Mouse (Mus musculus) liver, embryonic 14.5 days (tissue): Measurements from ENCODE around the gene Ndufs5.

ENCODE experiments used
- CTCF ChIP-seq: IDR thresholded peaks from 2 replicates; pipeline ENCODE4 v1.5.1; 2016; ENCODE audit warnings: antibody characterized with exemption, low read depth, control low read depth
- EP300 ChIP-seq: IDR thresholded peaks from 2 replicates; pipeline ENCODE4 v1.6.1; 2016; ENCODE audit warnings: antibody characterized with exemption, low read depth

DNA sequence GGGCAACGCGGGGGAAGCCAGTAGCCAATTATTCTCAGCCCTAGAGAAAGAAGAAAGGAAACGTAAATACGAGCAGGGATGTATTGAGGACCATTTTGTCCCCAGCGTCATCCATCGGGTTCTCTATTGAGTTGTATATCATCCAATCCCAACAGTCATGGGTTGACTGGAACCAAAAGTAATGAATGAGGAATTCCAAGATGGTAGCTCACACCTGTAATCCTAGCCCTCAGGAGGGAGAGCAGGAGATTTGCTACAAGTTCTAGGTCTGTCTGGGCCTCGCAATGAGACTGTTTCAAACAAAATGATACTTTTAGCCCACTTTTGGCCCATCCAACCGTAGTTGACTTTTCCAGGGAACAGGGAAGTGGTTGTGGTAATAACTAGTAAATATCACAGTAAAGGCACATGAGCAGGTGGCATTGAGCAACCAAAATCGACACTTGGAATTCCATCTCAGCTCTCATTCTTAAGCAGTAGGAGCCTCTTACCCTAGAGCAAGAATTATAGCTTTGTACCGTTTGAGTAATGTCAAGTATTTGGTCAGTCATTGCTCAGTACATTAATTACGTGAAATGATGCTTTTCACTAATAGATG lies 52.2 kb downstream of the Ndufs5 start:
- no peak for TF ChIP-seq CTCF
- no peak for TF ChIP-seq EP300
